Mouse (Mus musculus): ENCODE results near the gene Prr3. TPM values are rescaled to one million over a fixed set of nuclear protein-coding genes. Genes with fewer than 3 reads are reported as not detected.
"Not testable (repeated sequence)": the region's sequence is repeated elsewhere in the genome, so short reads cannot be mapped to it uniquely, and the experiment has no call there.

Prr3 gene
- polyA plus RNA-seq, 1 experiment from 2014 or later, result 27.6 TPM

- WGBS, result under 1% methylated on average over 68 of the region's 68 CpGs
- Histone ChIP-seq H3K4me2 (peak within 1 kb of the TSS; percentile 78), H3K9ac (peak within 1 kb of the TSS; percentile 90), H3K4me3 (replicated peaks) (peak within 1 kb of the TSS; percentile 98), H3K27ac (peak within 1 kb of the TSS; percentile 83), H3K4me1 (peaks cover 13% of the 10 kb centered on the region), H3K27me3 (replicated peaks) (no peaks in the 10 kb centered on the region), H3K9me3 (no peaks in the 10 kb centered on the region), H3K36me3 (peaks cover 13% of the 10 kb centered on the region; the same call in 1 of the 2 replicates)
- ATAC-seq (ENCODE audit: insufficient read depth, low FRiP score, low read depth), result peak; percentile 94
Measured at GRCm38 (mm10) chr17:35969418-35970389, 10.3 kb downstream of the Prr3 start, which contains the start of gene Abcf1. Abcf1 (minus strand) TSS chr17:35969761.

GRCm38 (mm10) chr17:35967621-35968020, 12.4 kb downstream of the Prr3 start:
- Histone ChIP-seq H3K4me1 (peaks cover 13% of the 10 kb centered on the region), H3K36me3 (peaks cover 17% of the 10 kb centered on the region), H3K4me3 (replicated peaks) (no peak overlapping the region), H3K9me3 (no peaks in the 10 kb centered on the region), H3K9ac (no peak overlapping the region), H3K27ac (no peak overlapping the region), H3K27me3 (replicated peaks) (no peaks in the 10 kb centered on the region), H3K4me2 (no peak overlapping the region)
- no peak for ATAC-seq (ENCODE audit: insufficient read depth, low FRiP score, low read depth)
- WGBS, result 91% methylated on average over 2 of the region's 2 CpGs

- no peak overlapping the region for H3K4me2 ChIP-seq
- peaks cover 52% of the 10 kb centered on the region for H3K36me3 ChIP-seq
- H3K9me3 ChIP-seq, result no peaks in the 10 kb centered on the region
- ATAC-seq (ENCODE audit: insufficient read depth, low FRiP score, low read depth), result no peak
- H3K27ac ChIP-seq, result no peak overlapping the region
- peaks cover 5% of the 10 kb centered on the region for H3K4me1 ChIP-seq
- 88% methylated on average over 10 of the region's 10 CpGs for WGBS
- no peak overlapping the region for H3K9ac ChIP-seq
- no peaks in the 10 kb centered on the region for H3K27me3 ChIP-seq (replicated peaks)
- H3K4me3 ChIP-seq (replicated peaks), result no peak overlapping the region
Measured at GRCm38 (mm10) chr17:35963279-35963678, 16.8 kb downstream of the Prr3 start.

GRCm38 (mm10) chr17:35958533-35959223, 21.4 kb downstream of the Prr3 start:
- Histone ChIP-seq H3K4me1 (no peaks in the 10 kb centered on the region), H3K36me3 (peaks cover 72% of the 10 kb centered on the region), H3K9ac (no peak overlapping the region), H3K4me2 (no peak overlapping the region), H3K4me3 (replicated peaks) (no peak overlapping the region), H3K27ac (no peak overlapping the region), H3K9me3 (no peaks in the 10 kb centered on the region), H3K27me3 (replicated peaks) (no peaks in the 10 kb centered on the region)
- ATAC-seq (ENCODE audit: insufficient read depth, low FRiP score, low read depth), result no peak
- 96% methylated on average over 15 of the region's 15 CpGs for WGBS

GRCm38 (mm10) chr17:35954665-35955064, 25.4 kb downstream of the Prr3 start:
- H3K4me3 ChIP-seq (replicated peaks), result no peak overlapping the region
- no peaks in the 10 kb centered on the region for H3K27me3 ChIP-seq (replicated peaks)
- no peak overlapping the region for H3K9ac ChIP-seq
- ATAC-seq (ENCODE audit: insufficient read depth, low FRiP score, low read depth), result no peak
- H3K4me1 ChIP-seq, result no peaks in the 10 kb centered on the region
- peaks cover 36% of the 10 kb centered on the region for H3K36me3 ChIP-seq
- no peak overlapping the region for H3K4me2 ChIP-seq
- 78% methylated on average over 8 of the region's 8 CpGs for WGBS
- H3K27ac ChIP-seq, result no peak overlapping the region
- no peaks in the 10 kb centered on the region for H3K9me3 ChIP-seq

- H3K9ac ChIP-seq; ATAC-seq (ENCODE audit: insufficient read depth, low FRiP score, low read depth); H3K4me3 ChIP-seq (replicated peaks); H3K4me2 ChIP-seq; H3K27ac ChIP-seq; H3K9me3 ChIP-seq; H3K27me3 ChIP-seq (replicated peaks); H3K4me1 ChIP-seq: not testable (repeated sequence)
- peaks cover 15% of the 10 kb centered on the region for H3K36me3 ChIP-seq
- 51% methylated on average over 2 of the region's 3 CpGs for WGBS
Measured at GRCm38 (mm10) chr17:35952559-35952958, 27.5 kb downstream of the Prr3 start.

GRCm38 (mm10) chr17:35950946-35951345, 29.1 kb downstream of the Prr3 start:
- not testable (repeated sequence) for H3K4me1 ChIP-seq; H3K9me3 ChIP-seq; H3K4me2 ChIP-seq; H3K4me3 ChIP-seq (replicated peaks); H3K9ac ChIP-seq; ATAC-seq (ENCODE audit: insufficient read depth, low FRiP score, low read depth); H3K36me3 ChIP-seq; H3K27ac ChIP-seq; H3K27me3 ChIP-seq (replicated peaks)

GRCm38 (mm10) chr17:35939941-35940340, 40.1 kb downstream of the Prr3 start:
- H3K27me3 ChIP-seq (replicated peaks), result no peaks in the 10 kb centered on the region
- H3K36me3 ChIP-seq, result no peaks in the 10 kb centered on the region
- ATAC-seq (ENCODE audit: insufficient read depth, low FRiP score, low read depth), result no peak
- H3K27ac ChIP-seq, result no peak overlapping the region
- WGBS, result 68% methylated on average over 1 of the region's 1 CpGs
- no peaks in the 10 kb centered on the region for H3K9me3 ChIP-seq
- H3K4me1 ChIP-seq, result no peaks in the 10 kb centered on the region
- H3K4me3 ChIP-seq (replicated peaks), result no peak overlapping the region
- H3K4me2 ChIP-seq, result no peak overlapping the region
- no peak overlapping the region for H3K9ac ChIP-seq

- H3K9me3 ChIP-seq, result no peaks in the 10 kb centered on the region
- ATAC-seq (ENCODE audit: insufficient read depth, low FRiP score, low read depth), result no peak
- H3K4me1 ChIP-seq, result no peaks in the 10 kb centered on the region
- 39% methylated on average over 2 of the region's 2 CpGs for WGBS
- no peaks in the 10 kb centered on the region for H3K36me3 ChIP-seq
- no peak overlapping the region for H3K4me2 ChIP-seq
- no peaks in the 10 kb centered on the region for H3K27me3 ChIP-seq (replicated peaks)
- no peak overlapping the region for H3K4me3 ChIP-seq (replicated peaks)
- no peak overlapping the region for H3K27ac ChIP-seq
- H3K9ac ChIP-seq, result no peak overlapping the region
Measured at GRCm38 (mm10) chr17:35939108-35939507, 40.9 kb downstream of the Prr3 start.

GRCm38 (mm10) chr17:35937700-35938348, 42.2 kb downstream of the Prr3 start:
- H3K4me2 ChIP-seq, result no peak overlapping the region
- H3K9me3 ChIP-seq, result no peaks in the 10 kb centered on the region
- no peak overlapping the region for H3K9ac ChIP-seq
- H3K27ac ChIP-seq, result no peak overlapping the region
- H3K4me3 ChIP-seq (replicated peaks), result no peak overlapping the region
- peak; percentile 53; the same call in 1 of the 2 replicates for ATAC-seq (ENCODE audit: insufficient read depth, low FRiP score, low read depth)
- 31% methylated on average over 2 of the region's 2 CpGs for WGBS
- H3K36me3 ChIP-seq, result no peaks in the 10 kb centered on the region
- H3K27me3 ChIP-seq (replicated peaks), result no peaks in the 10 kb centered on the region
- H3K4me1 ChIP-seq, result no peaks in the 10 kb centered on the region

- not testable (repeated sequence) for H3K27ac ChIP-seq; H3K4me3 ChIP-seq (replicated peaks); H3K9ac ChIP-seq; H3K36me3 ChIP-seq; H3K27me3 ChIP-seq (replicated peaks); ATAC-seq (ENCODE audit: insufficient read depth, low FRiP score, low read depth); H3K4me1 ChIP-seq; H3K4me2 ChIP-seq; H3K9me3 ChIP-seq
- WGBS, result 82% methylated on average over 14 of the region's 14 CpGs
Measured at GRCm38 (mm10) chr17:35935763-35936162, 44.3 kb downstream of the Prr3 start.

- Histone ChIP-seq H3K9ac (no peak overlapping the region), H3K27ac (no peak overlapping the region), H3K4me3 (replicated peaks) (no peak overlapping the region), H3K4me1 (no peaks in the 10 kb centered on the region), H3K9me3 (no peaks in the 10 kb centered on the region), H3K27me3 (replicated peaks) (no peaks in the 10 kb centered on the region), H3K4me2 (no peak overlapping the region), H3K36me3 (peaks cover 33% of the 10 kb centered on the region)
- WGBS, result 85% methylated on average over 4 of the region's 4 CpGs
- no peak for ATAC-seq (ENCODE audit: insufficient read depth, low FRiP score, low read depth)
Measured at GRCm38 (mm10) chr17:35932608-35933007, 47.4 kb downstream of the Prr3 start.
